8 mouse cellular contexts compared by ENCODE assay signal in genomic region chr8:61760190-61760578, GRCm38 (mm10).
DNase-seq lines count a peak whose midpoint lies in the region; ATAC-seq lines count a peak whose summit lies in the region.

No protein-coding gene starts in this region.

- ATAC-seq in kidney, embryonic 16.5 days (ENCODE audit: low FRiP score, low TSS enrichment): 0 out of 2 replicates have a peak, but pooled peaks have one; percentile 4
- ATAC-seq in embryonic facial prominence, embryonic 13.5 days (ENCODE audit: insufficient number of reproducible peaks, insufficient read depth, low FRiP score, low TSS enrichment, low read depth): 0 out of 2 replicates have a peak, but pooled peaks have one; percentile 21
- ATAC-seq in intestine, embryonic 15.5 days: no peak; the same call in none of the 2 replicates
- peak; percentile 54 for ATAC-seq in neural tube, embryonic 12.5 days (ENCODE audit: low FRiP score, low read depth)

- H3K4me2 ChIP-seq in kidney, embryonic 16.5 days (replicated peaks; ENCODE audit: low read depth, low read length): peak overlapping the region; percentile 93
- H3K4me2 ChIP-seq in embryonic facial prominence, embryonic 13.5 days: peak overlapping the region; percentile 69
- H3K4me2 ChIP-seq in intestine, embryonic 15.5 days (replicated peaks): peak overlapping the region; percentile 96
- peak overlapping the region; percentile 81 for H3K4me2 ChIP-seq in neural tube, embryonic 12.5 days (replicated peaks)

- WGBS in kidney, embryonic 16.5 days: 11% methylated on average over 8 of the region's 8 CpGs
- WGBS in embryonic facial prominence, embryonic 13.5 days: 6% methylated on average over 8 of the region's 8 CpGs
- WGBS in intestine, embryonic 15.5 days: 16% methylated on average over 8 of the region's 8 CpGs
- 14% methylated on average over 8 of the region's 8 CpGs for WGBS in neural tube, embryonic 12.5 days

- H3K36me3 ChIP-seq in kidney, embryonic 16.5 days (ENCODE audit: insufficient read depth, low read length): no peaks in the 10 kb centered on the region
- H3K36me3 ChIP-seq in embryonic facial prominence, embryonic 13.5 days: peaks cover 10% of the 10 kb centered on the region
- H3K36me3 ChIP-seq in intestine, embryonic 15.5 days: no peaks in the 10 kb centered on the region
- no peaks in the 10 kb centered on the region for H3K36me3 ChIP-seq in neural tube, embryonic 12.5 days

- no peaks in the 10 kb centered on the region for H3K9me3 ChIP-seq in kidney, embryonic 16.5 days (ENCODE audit: low read length)
- H3K9me3 ChIP-seq in embryonic facial prominence, embryonic 13.5 days: no peaks in the 10 kb centered on the region
- H3K9me3 ChIP-seq in intestine, embryonic 15.5 days: no peaks in the 10 kb centered on the region
- H3K9me3 ChIP-seq in neural tube, embryonic 12.5 days: no peaks in the 10 kb centered on the region

- peak overlapping the region; percentile 65; the same call in 1 of the 2 replicates for H3K27ac ChIP-seq in kidney, embryonic 16.5 days (ENCODE audit: low read length)
- peak overlapping the region; percentile 94 for H3K27ac ChIP-seq in embryonic facial prominence, embryonic 13.5 days
- no peak overlapping the region for H3K27ac ChIP-seq in intestine, embryonic 15.5 days
- H3K27ac ChIP-seq in neural tube, embryonic 12.5 days: 0 out of 2 replicates have a peak overlapping the region, but pooled peaks have one; percentile 20

- peak overlapping the region; percentile 83 for H3K9ac ChIP-seq in kidney, embryonic 16.5 days (replicated peaks; ENCODE audit: low read length)
- peak overlapping the region; percentile 89 for H3K9ac ChIP-seq in embryonic facial prominence, embryonic 13.5 days
- H3K9ac ChIP-seq in intestine, embryonic 15.5 days: peak overlapping the region; percentile 65
- H3K9ac ChIP-seq in neural tube, embryonic 12.5 days: peak overlapping the region; percentile 68

- H3K27me3 ChIP-seq in kidney, embryonic 16.5 days (ENCODE audit: insufficient read depth, low read length): no peaks in the 10 kb centered on the region
- H3K27me3 ChIP-seq in embryonic facial prominence, embryonic 13.5 days: no peaks in the 10 kb centered on the region
- no peaks in the 10 kb centered on the region for H3K27me3 ChIP-seq in intestine, embryonic 15.5 days (replicated peaks)
- H3K27me3 ChIP-seq in neural tube, embryonic 12.5 days (replicated peaks): no peaks in the 10 kb centered on the region

- H3K4me3 ChIP-seq in kidney, embryonic 16.5 days (ENCODE audit: low read length): peak overlapping the region; percentile 69
- H3K4me3 ChIP-seq in embryonic facial prominence, embryonic 13.5 days: peak overlapping the region; percentile 73
- peak overlapping the region; percentile 60 for H3K4me3 ChIP-seq in intestine, embryonic 15.5 days (replicated peaks)
- peak overlapping the region; percentile 65 for H3K4me3 ChIP-seq in neural tube, embryonic 12.5 days

- peaks cover 34% of the 10 kb centered on the region for H3K4me1 ChIP-seq in kidney, embryonic 16.5 days (ENCODE audit: insufficient read depth, low read length)
- H3K4me1 ChIP-seq in embryonic facial prominence, embryonic 13.5 days: peaks cover 46% of the 10 kb centered on the region
- 0 out of 2 replicates have a peak, but pooled peaks cover 11% of the 10 kb centered on the region for H3K4me1 ChIP-seq in intestine, embryonic 15.5 days (replicated peaks)
- H3K4me1 ChIP-seq in neural tube, embryonic 12.5 days: peaks cover 19% of the 10 kb centered on the region

- DNase-seq in kidney, postnatal 4 days: no peak
- no peak for DNase-seq in spleen, postnatal 10 days (ENCODE audit: low spot score in 2 of 2)
- DNase-seq in cerebellum, postnatal 4 days (ENCODE audit: low spot score in 2 of 2): no peak
- no peak for DNase-seq in adrenal gland, postnatal 10 days
